Mouse (Mus musculus): ENCODE data around the gene H2afb2. TPM values are rescaled to one million over a fixed set of nuclear protein-coding genes. Genes with fewer than 3 reads are reported as not detected.

The H2afb2 gene
- polyA plus RNA-seq (2012; rRNA removed), result not detected in 2 replicates

GRCm38 (mm10) chrX:116680878-116681277 is at the start of gene H2afb2:
H2afb2 (plus strand) TSS chrX:116681178.

Other genes with a start within 250 kb of the H2afb2 start
- gene Cpxcr1, start 232.2 kb upstream of the H2afb2 start, polyA plus RNA-seq (2012; rRNA removed), result not detected in 2 replicates

Data from liver, embryonic 14 days (tissue).